Comparison of ENCODE assay signal across 8 mouse cellular contexts in genomic region chr12:22156467-22157037, GRCm38 (mm10).
DNase-seq lines count a peak whose midpoint lies in the region; ATAC-seq and TF ChIP-seq lines count a peak whose summit lies in the region.
"Not testable (repeated sequence)": the region's sequence is repeated elsewhere in the genome, so short reads cannot be mapped to it uniquely, and the experiment has no call there.

No protein-coding gene starts in this region.

- not testable (repeated sequence) for H3K4me2 ChIP-seq in forebrain, embryonic 11.5 days (ENCODE audit: low read depth, low read length, severe bottlenecking)
- peak overlapping the region; percentile 38; the same call in 1 of the 2 replicates for H3K4me2 ChIP-seq in heart, embryonic 15.5 days
- H3K4me2 ChIP-seq in kidney, embryonic 15.5 days, result peak overlapping the region; percentile 51
- H3K4me2 ChIP-seq in limb, embryonic 14.5 days (replicated peaks; ENCODE audit: low read depth, low read length, severe bottlenecking), result 0 out of 2 replicates have a peak overlapping the region, but pooled peaks have one; percentile 15

- peak; percentile 40 for DNase-seq in 3T3-L1 (ENCODE audit: low read depth, low spot score)
- DNase-seq in c-Kit-positive CD71-negative TER-119-negative erythroid progenitor cells, embryonic 14.5 days (ENCODE audit: low read depth), result peak; percentile 3
- peak; percentile 36 for DNase-seq in forebrain, embryonic 11.5 days (ENCODE audit: low spot score)
- peak; percentile 1 for DNase-seq in limb, embryonic 14.5 days (ENCODE audit: low spot score)
- DNase-seq in midbrain, embryonic 10.5 days (ENCODE audit: low spot score), result peak; percentile 11
- peak; percentile 14 for DNase-seq in right cerebral cortex, postnatal 4 days

- not testable (repeated sequence) for TF ChIP-seq POLR2A in limb, embryonic 14.5 days (IDR thresholded peaks at IDR 0.05; ENCODE audit: borderline replicate concordance, extremely low read depth, insufficient read depth, insufficient read length)

- not testable (repeated sequence) for H3K27ac ChIP-seq in forebrain, embryonic 11.5 days (ENCODE audit: low read depth, low read length); heart, embryonic 15.5 days; kidney, embryonic 15.5 days; limb, embryonic 14.5 days (replicated peaks; ENCODE audit: low read depth, low read length); midbrain, embryonic 10.5 days (replicated peaks)

- H3K27me3 ChIP-seq in forebrain, embryonic 11.5 days (ENCODE audit: control insufficient read depth, insufficient read depth, low read length); heart, embryonic 15.5 days; kidney, embryonic 15.5 days; limb, embryonic 14.5 days (ENCODE audit: control insufficient read depth, insufficient read depth, low read length); midbrain, embryonic 10.5 days (ENCODE audit: low read depth, poor library complexity, severe bottlenecking): not testable (repeated sequence)

- ATAC-seq in forebrain, embryonic 11.5 days (replicated peaks; ENCODE audit: low FRiP score); heart, embryonic 15.5 days (replicated peaks; ENCODE audit: insufficient number of reproducible peaks, insufficient read depth, low FRiP score, low read depth); kidney, embryonic 15.5 days (replicated peaks; ENCODE audit: low FRiP score); limb, embryonic 14.5 days (ENCODE audit: low FRiP score, low read depth): not testable (repeated sequence)

- H3K4me3 ChIP-seq in forebrain, embryonic 11.5 days (ENCODE audit: low read depth, low read length), result not testable (repeated sequence)
- peak overlapping the region; percentile 28 for H3K4me3 ChIP-seq in heart, embryonic 15.5 days
- peak overlapping the region; percentile 36 for H3K4me3 ChIP-seq in kidney, embryonic 15.5 days (replicated peaks)
- H3K4me3 ChIP-seq in limb, embryonic 14.5 days (replicated peaks; ENCODE audit: low read length), result peak overlapping the region; percentile 20; the same call in 1 of the 2 replicates
- peak overlapping the region; percentile 40 for H3K4me3 ChIP-seq in midbrain, embryonic 10.5 days

- not testable (repeated sequence) for H3K9ac ChIP-seq in forebrain, embryonic 11.5 days (ENCODE audit: low read length); heart, embryonic 15.5 days; kidney, embryonic 15.5 days; limb, embryonic 14.5 days (ENCODE audit: low read depth, low read length, severe bottlenecking)

- WGBS in forebrain, embryonic 11.5 days, result 9% methylated on average over 12 of the region's 47 CpGs
- 5% methylated on average over 28 of the region's 47 CpGs for WGBS in heart, embryonic 15.5 days
- WGBS in kidney, embryonic 15.5 days, result 4% methylated on average over 39 of the region's 47 CpGs
- WGBS in limb, embryonic 14.5 days, result 4% methylated on average over 19 of the region's 47 CpGs
- 6% methylated on average over 31 of the region's 47 CpGs for WGBS in midbrain, embryonic 10.5 days

- not testable (repeated sequence) for H3K9me3 ChIP-seq in forebrain, embryonic 11.5 days (ENCODE audit: control insufficient read depth, low read length); heart, embryonic 15.5 days (replicated peaks); kidney, embryonic 15.5 days (replicated peaks); limb, embryonic 14.5 days (ENCODE audit: control insufficient read depth, low read length); midbrain, embryonic 10.5 days (replicated peaks)

- H3K4me1 ChIP-seq in forebrain, embryonic 11.5 days (replicated peaks; ENCODE audit: control insufficient read depth, insufficient read depth, low read length); heart, embryonic 15.5 days (replicated peaks); kidney, embryonic 15.5 days; limb, embryonic 14.5 days (ENCODE audit: control insufficient read depth, insufficient read depth, low read length); midbrain, embryonic 10.5 days: not testable (repeated sequence)

- H3K36me3 ChIP-seq in forebrain, embryonic 11.5 days (ENCODE audit: control insufficient read depth, insufficient read depth, low read length); heart, embryonic 15.5 days; kidney, embryonic 15.5 days; limb, embryonic 14.5 days (ENCODE audit: control insufficient read depth, insufficient read depth, low read length); midbrain, embryonic 10.5 days: not testable (repeated sequence)
